Mouse (Mus musculus) bone marrow, adult 2 months (tissue): ENCODE data around the gene Col10a1.
A peak's percentile ranks its signal among the peaks of the same experiment; 100 is the strongest.

Experiments used
- CTCF ChIP-seq: fragments of 200-500 bp; IDR thresholded peaks from 2 replicates; pipeline ENCODE4 v1.5.1; 2011; ENCODE audit warnings: low read length, control low read depth; ENCODE audit not compliant: control insufficient read depth, insufficient read depth
- POLR2A ChIP-seq: fragments of 200-500 bp; IDR thresholded peaks from 2 replicates; pipeline ENCODE4 v1.6.1; 2011; ENCODE audit warnings: low read depth, mild to moderate bottlenecking, control low read depth, low read length, borderline replicate concordance; ENCODE audit not compliant: control insufficient read depth

GRCm38 (mm10) chr10:34418204-34418756 is 28.5 kb downstream of the Col10a1 start, which contains the start of gene Nt5dc1:
- TF ChIP-seq CTCF, result no peak
- TF ChIP-seq POLR2A, result peak; percentile 81; the same call in 1 of the 2 replicates
